Mouse (Mus musculus) ES-E14 (cell line): Measurements from ENCODE around the gene Lrmda. TPM values are rescaled to one million over a fixed set of nuclear protein-coding genes. Genes with fewer than 3 reads are reported as not detected.

Experiments used
- DNase-seq: peaks from one replicate; pipeline ENCODE4 v3.0.0-alpha.2; 2013; ENCODE audit warnings: low read depth, low spot score
- H3K27ac ChIP-seq: 2 replicates; pipeline ENCODE4 v1.5.1; 2012; ENCODE audit warnings: low read depth, mild to moderate bottlenecking, low read length, moderate library complexity, mixed read lengths; ENCODE audit not compliant: poor library complexity, insufficient read depth, severe bottlenecking
- H3K36me3 ChIP-seq: 2 replicates; pipeline ENCODE4 v1.6.1; 2012; ENCODE audit warnings: mild to moderate bottlenecking, low read length, moderate library complexity, mixed read lengths; ENCODE audit not compliant: control insufficient read depth, poor library complexity, insufficient read depth, severe bottlenecking
- H3K4me1 ChIP-seq, 2 experiments: fragments of 150-350 bp in 1 of 2; sonication (generic) in 1 of 2; 2 replicates each; pipeline ENCODE4 v1.6.1; 2012; ENCODE audit warnings: low read length in 2 of 2, mild to moderate bottlenecking in 1 of 2, mixed read lengths in 1 of 2; ENCODE audit not compliant: control insufficient read depth in 2 of 2, insufficient read depth in 2 of 2, poor library complexity in 1 of 2
- H3K4me3 ChIP-seq, 2 experiments: fragments of 150-350 bp in 1 of 2; sonication (generic) in 1 of 2; 2 replicates each; pipeline ENCODE4 v1.5.1; 2012; ENCODE audit warnings: low read length in 2 of 2, low read depth in 1 of 2, mild to moderate bottlenecking in 1 of 2, mixed read lengths in 1 of 2; ENCODE audit not compliant: insufficient read depth in 1 of 2, poor library complexity in 1 of 2, severe bottlenecking in 1 of 2
- H3K9ac ChIP-seq: 2 replicates; pipeline ENCODE4 v1.6.1; 2012; ENCODE audit warnings: low read depth, mild to moderate bottlenecking, low read length, mixed read lengths; ENCODE audit not compliant: poor library complexity, insufficient read depth, severe bottlenecking
- H3K9me3 ChIP-seq: fragments of 150-350 bp; sonication (generic); 2 replicates; pipeline ENCODE4 v1.6.1; 2012; ENCODE audit warnings: low read depth, mild to moderate bottlenecking, low read length; ENCODE audit not compliant: control insufficient read depth, insufficient read depth
- CHD2 ChIP-seq: IDR thresholded peaks from 2 replicates; pipeline ENCODE4 v1.6.1; 2014; ENCODE audit warnings: mild to moderate bottlenecking, low read depth, low read length, inconsistent platforms
- HCFC1 ChIP-seq: IDR thresholded peaks from 2 replicates; pipeline ENCODE4 v1.6.1; 2012; ENCODE audit warnings: low read length, inconsistent platforms, borderline replicate concordance; ENCODE audit not compliant: insufficient read depth
- MAFK ChIP-seq: IDR thresholded peaks from 2 replicates; pipeline ENCODE4 v1.6.1; 2014; ENCODE audit warnings: mild to moderate bottlenecking, low read depth, low read length, inconsistent platforms; ENCODE audit not compliant: insufficient read depth
- ZC3H11A ChIP-seq: IDR thresholded peaks from 2 replicates; pipeline ENCODE4 v1.6.1; 2012; ENCODE audit warnings: low read depth, mild to moderate bottlenecking, inconsistent platforms, low read length, borderline replicate concordance
- ZNF384 ChIP-seq: IDR thresholded peaks from 2 replicates; pipeline ENCODE4 v1.6.1; 2012; ENCODE audit warnings: low read depth, low read length, inconsistent platforms
- in situ Hi-C, 2 experiments: fragments of 600-800 bp; cut with MboI; formaldehyde crosslinking; loops; one replicate each; pipeline ENCODE4 v1.15.1; 2025; ENCODE audit warnings: low sequenced_read_pairs in 2 of 2, inconsistent platforms in 1 of 2; ENCODE audit not compliant: unreplicated experiment in 2 of 2
- total RNA-seq: library from RNA; depleted of rRNA; stranded (reverse); fragments of 300-350 nt; gene quantifications from 2 replicates; pipeline ENCODE4 v1.2.3, GENCODE M21; 2012

Gene Lrmda
- total RNA-seq, 1 experiment: 0.22 TPM

DNA sequence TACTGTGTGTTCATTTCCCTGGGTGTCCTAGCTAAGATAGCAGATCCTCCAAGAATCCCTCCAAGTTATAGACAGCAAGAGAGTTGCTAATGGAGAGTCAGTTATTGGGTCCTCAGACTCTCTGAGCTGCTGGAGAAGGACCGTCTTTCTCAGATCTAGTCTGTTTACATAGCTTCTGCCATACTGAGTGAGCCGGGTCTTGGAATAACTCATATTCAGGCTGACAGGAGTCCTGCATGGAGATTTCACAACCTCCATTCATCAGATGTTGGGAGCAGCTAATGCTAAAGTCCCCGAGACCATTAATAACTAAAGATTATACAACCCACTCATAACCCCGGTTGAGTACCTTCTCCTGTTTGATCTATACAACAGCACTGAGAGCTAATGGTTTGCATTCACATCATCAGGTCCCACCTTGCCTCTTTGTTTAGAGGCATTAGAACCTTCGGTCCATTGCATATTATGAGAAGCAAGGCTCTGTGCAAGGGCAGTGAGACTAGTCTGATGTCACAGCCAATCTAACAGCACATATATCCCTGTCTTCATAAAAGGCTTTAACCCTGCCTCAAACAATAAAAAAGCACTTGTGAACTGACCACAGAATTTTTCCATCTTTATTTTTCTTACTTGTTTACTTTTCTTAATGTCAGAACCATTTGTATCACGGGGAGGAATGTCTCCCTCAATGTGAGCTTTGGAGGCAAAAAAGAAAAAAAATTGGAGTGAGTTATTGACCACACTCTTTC is 1037.9 kb downstream of the Lrmda start:
- Histone ChIP-seq H3K27ac (no peak overlapping the region), H3K9ac (no peak overlapping the region), H3K4me3 (no peak overlapping the region), H3K4me1 (no peaks in the 10 kb centered on the region), H3K36me3 (no peaks in the 10 kb centered on the region), H3K9me3 (no peaks in the 10 kb centered on the region)
- DNase-seq: no peak
- in situ Hi-C loops: no loop called here
- TF ChIP-seq ZNF384 (no peak), CHD2 (no peak), ZC3H11A (no peak)

DNA sequence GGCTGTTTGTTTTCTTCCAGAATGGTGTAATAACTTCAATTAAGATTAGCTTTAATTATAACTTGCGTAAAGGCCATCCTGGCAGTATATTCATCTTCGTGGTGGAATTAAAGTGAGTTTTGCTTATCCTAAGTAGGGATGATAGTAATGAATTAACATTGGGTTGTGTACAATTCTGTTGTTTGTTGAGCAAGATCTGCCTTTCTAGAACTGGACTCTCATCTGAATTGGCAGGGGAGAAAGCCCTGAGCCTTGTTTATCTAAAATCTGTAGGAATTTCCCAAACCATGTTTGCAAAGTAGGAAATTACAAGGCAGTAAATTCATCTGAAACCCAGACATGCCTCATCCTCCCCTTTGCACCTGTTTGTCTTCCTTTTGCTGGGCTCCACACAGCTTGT is 1038.5 kb downstream of the Lrmda start:
- Histone ChIP-seq H3K36me3 (no peaks in the 10 kb centered on the region), H3K9ac (no peak overlapping the region), H3K27ac (no peak overlapping the region), H3K9me3 (no peaks in the 10 kb centered on the region), H3K4me1 (no peaks in the 10 kb centered on the region), H3K4me3 (no peak overlapping the region)
- in situ Hi-C loops: no loop called here
- DNase-seq: no peak
- no peak for TF ChIP-seq CHD2
- no peak for TF ChIP-seq ZC3H11A

DNA sequence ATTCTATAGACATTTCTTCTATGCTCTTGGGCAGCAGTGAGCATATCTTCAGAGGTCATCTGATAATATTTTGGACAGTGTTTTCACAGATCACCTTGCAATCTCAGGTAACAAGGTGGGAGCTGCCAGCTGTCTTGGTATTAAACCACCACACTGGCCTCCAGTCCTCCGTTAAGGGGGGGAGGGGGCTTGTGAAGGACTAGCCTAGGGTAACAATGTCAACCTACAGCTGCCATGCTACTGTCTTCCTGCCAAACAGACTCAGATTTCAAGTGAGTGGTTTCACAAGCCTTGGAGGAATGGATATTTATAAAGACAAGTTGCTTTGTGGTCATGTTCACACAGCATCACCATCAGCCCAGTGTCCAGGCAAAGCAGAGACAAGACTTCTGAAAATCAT is 1059.2 kb downstream of the Lrmda start:
- Histone ChIP-seq H3K9me3 (no peaks in the 10 kb centered on the region), H3K36me3 (no peaks in the 10 kb centered on the region), H3K27ac (no peak overlapping the region), H3K4me1 (no peaks in the 10 kb centered on the region), H3K9ac (no peak overlapping the region), H3K4me3 (no peak overlapping the region)
- TF ChIP-seq ZC3H11A (no peak), MAFK (no peak), ZNF384 (no peak), HCFC1 (no peak), CHD2 (no peak)
- no peak for DNase-seq
- in situ Hi-C loops: no loop called here

DNA sequence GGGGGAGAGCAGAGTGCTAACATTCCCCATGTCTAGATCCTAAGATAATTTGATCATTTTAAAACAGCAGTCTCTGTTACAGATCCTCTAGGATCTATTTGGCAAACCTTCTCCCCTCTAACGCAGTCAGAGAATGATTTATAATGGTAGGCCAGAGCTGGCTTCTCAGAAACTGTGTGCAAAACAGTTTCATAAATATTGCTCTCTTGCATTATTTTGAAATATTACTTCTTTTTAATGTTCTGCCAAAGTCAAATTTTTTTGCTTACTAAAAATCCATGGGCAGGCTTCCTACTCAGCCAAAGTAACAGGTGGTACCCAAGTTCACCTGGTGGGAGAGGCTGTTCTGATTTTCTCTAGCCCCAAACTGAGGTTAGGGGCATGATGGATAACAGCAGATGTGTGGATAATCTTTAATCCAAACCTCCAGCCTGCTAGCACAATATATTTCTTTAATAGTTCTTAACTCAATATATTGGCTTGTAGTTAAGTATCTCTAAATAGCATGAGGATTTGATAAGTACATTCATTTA is 1064.8 kb downstream of the Lrmda start:
- H3K4me1 ChIP-seq: no peaks in the 10 kb centered on the region
- no peak overlapping the region for H3K9ac ChIP-seq
- H3K4me3 ChIP-seq: no peak overlapping the region
- in situ Hi-C loops: no loop called here
- no peak for DNase-seq
- H3K36me3 ChIP-seq: no peaks in the 10 kb centered on the region
- H3K9me3 ChIP-seq: no peaks in the 10 kb centered on the region
- TF ChIP-seq ZNF384 (no peak), ZC3H11A (no peak), CHD2 (no peak), HCFC1 (no peak), MAFK (no peak)
- H3K27ac ChIP-seq: no peak overlapping the region

DNA sequence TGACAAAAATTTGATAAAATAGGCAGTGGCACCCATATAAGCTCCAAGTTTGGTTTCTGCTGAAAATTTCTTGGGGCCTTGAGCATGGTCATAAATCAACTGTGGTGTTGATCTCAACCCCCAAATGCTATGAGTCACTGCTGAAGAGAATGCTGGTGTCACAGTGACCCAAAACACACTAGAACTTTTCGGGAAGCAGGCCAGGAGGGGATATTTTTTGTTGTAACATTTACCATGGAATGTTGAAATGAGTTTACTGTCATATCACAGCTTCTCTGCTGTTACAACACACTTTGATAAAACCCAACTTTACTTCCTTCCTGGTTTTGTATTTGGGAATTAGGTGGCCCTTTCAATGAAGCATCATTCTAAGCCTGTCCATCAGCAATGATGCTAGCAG is 1065.3 kb downstream of the Lrmda start:
- no peak for DNase-seq
- H3K36me3 ChIP-seq: no peaks in the 10 kb centered on the region
- no peak overlapping the region for H3K9ac ChIP-seq
- H3K27ac ChIP-seq: no peak overlapping the region
- no peak for TF ChIP-seq HCFC1
- TF ChIP-seq ZNF384: no peak
- TF ChIP-seq MAFK: no peak
- no peak for TF ChIP-seq CHD2
- TF ChIP-seq ZC3H11A: no peak
- H3K9me3 ChIP-seq: no peaks in the 10 kb centered on the region
- H3K4me3 ChIP-seq: no peak overlapping the region
- in situ Hi-C loops: no loop called here
- no peaks in the 10 kb centered on the region for H3K4me1 ChIP-seq
